Mouse (Mus musculus) embryonic facial prominence, embryonic 13.5 days (tissue): Measurements from ENCODE around the gene Ubl3. TPM values are rescaled to one million over a fixed set of nuclear protein-coding genes. Genes with fewer than 3 reads are reported as not detected.

Experiments
- ATAC-seq: fragments of 200-750 bp; cut with Nextera tagmentation; 2 replicates; pipeline ENCODE4 v1.8.0; 2017; ENCODE audit warnings: low read depth; ENCODE audit not compliant: insufficient number of reproducible peaks, insufficient read depth, low FRiP score, low TSS enrichment
- H3K27ac ChIP-seq: fragments of 300-500 bp; sonication (generic); 2 replicates; pipeline ENCODE4 v1.5.1; 2015; ENCODE audit warnings: moderate library complexity, mild to moderate bottlenecking, inconsistent platforms
- H3K27me3 ChIP-seq: fragments of 300-500 bp; sonication (generic); 2 replicates; pipeline ENCODE4 v1.6.1; 2015; ENCODE audit warnings: mild to moderate bottlenecking, inconsistent platforms
- H3K36me3 ChIP-seq: fragments of 300-500 bp; sonication (generic); 2 replicates; pipeline ENCODE4 v1.6.1; 2015; ENCODE audit warnings: mild to moderate bottlenecking, inconsistent platforms
- H3K4me1 ChIP-seq: fragments of 300-500 bp; sonication (generic); 2 replicates; pipeline ENCODE4 v1.6.1; 2015; ENCODE audit warnings: inconsistent platforms
- H3K4me2 ChIP-seq: fragments of 300-500 bp; sonication (generic); 2 replicates; pipeline ENCODE4 v1.6.1; 2015; ENCODE audit warnings: moderate library complexity, mild to moderate bottlenecking, inconsistent platforms
- H3K4me3 ChIP-seq: fragments of 300-500 bp; sonication (generic); 2 replicates; pipeline ENCODE4 v1.5.1; 2015; ENCODE audit warnings: mild to moderate bottlenecking, inconsistent platforms
- H3K9ac ChIP-seq: fragments of 300-500 bp; sonication (generic); 2 replicates; pipeline ENCODE4 v1.6.1; 2015; ENCODE audit warnings: mild to moderate bottlenecking, inconsistent platforms
- H3K9me3 ChIP-seq: fragments of 300-500 bp; sonication (generic); 2 replicates; pipeline ENCODE4 v1.6.1; 2016; ENCODE audit warnings: inconsistent platforms
- WGBS: fragments of 180-500 bp; shearing (Covaris S2); methylation state at CpG from one replicate; pipeline ENCODE4 v1.1.7; 2015; ENCODE audit warnings: mixed read lengths; 5-methylcytosine and 5-hydroxymethylcytosine counted together
- polyA plus RNA-seq: library from polyadenylated mRNA; unstranded; fragments of >200 nt; fragmentation: Nextera tagmentation; extraction: Ambion mirVana; gene quantifications from 2 replicates; pipeline ENCODE4 v1.2.1, GENCODE M21; 2015

Ubl3 gene
- polyA plus RNA-seq, 1 experiment from 2014 or later = 68.2 TPM

DNA sequence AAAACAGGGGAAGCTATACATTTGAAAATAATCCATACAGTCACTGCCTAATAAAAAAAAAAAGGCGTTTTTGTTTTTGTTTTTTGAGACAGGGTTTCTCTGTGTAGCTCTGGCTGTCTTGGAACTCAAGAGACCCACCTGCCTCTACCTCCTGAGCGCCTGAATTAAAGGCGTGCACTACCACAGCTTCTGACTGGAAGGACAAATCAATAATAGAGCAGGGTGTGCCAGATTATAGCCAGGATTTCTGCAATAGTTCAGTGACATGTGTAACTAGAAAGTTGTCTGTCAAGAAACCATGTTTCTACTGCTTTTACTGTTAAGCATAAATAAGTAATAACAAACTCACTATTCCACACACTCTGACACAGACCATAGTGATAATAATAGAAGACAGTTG is 30.2 kb downstream of the Ubl3 start:
- Histone ChIP-seq H3K4me1 (peaks cover 17% of the 10 kb centered on the region), H3K36me3 (no peaks in the 10 kb centered on the region), H3K9me3 (no peaks in the 10 kb centered on the region), H3K4me3 (no peak overlapping the region), H3K9ac (no peak overlapping the region), H3K4me2 (no peak overlapping the region), H3K27ac (no peak overlapping the region), H3K27me3 (no peaks in the 10 kb centered on the region)
- 85% methylated on average over 3 of the region's 3 CpGs for WGBS
- no peak for ATAC-seq

DNA sequence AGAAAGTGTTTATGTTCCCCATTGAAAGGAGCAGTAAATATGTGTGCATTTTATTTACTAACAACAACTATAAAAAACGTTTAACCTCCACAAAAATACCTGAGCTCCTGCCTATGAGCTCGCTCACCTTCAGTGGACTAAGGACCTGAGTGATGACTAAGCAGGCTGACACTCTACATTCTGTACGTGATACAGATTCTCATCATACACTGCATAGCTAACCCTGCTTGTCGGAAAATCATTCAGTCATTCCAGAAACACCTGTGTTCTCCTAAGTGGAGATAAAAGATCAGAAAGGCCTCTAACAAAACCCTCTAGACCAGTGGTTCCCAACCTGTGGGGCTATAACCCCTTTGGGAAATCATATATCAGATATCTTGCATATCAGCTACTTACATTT is 35.1 kb downstream of the Ubl3 start:
- ATAC-seq = no peak
- H3K27me3 ChIP-seq = no peaks in the 10 kb centered on the region
- H3K36me3 ChIP-seq = no peaks in the 10 kb centered on the region
- peaks cover 9% of the 10 kb centered on the region; the same call in 1 of the 2 replicates for H3K4me1 ChIP-seq
- H3K4me2 ChIP-seq = no peak overlapping the region
- no peak overlapping the region for H3K9ac ChIP-seq
- H3K4me3 ChIP-seq = no peak overlapping the region
- H3K9me3 ChIP-seq = no peaks in the 10 kb centered on the region
- H3K27ac ChIP-seq = no peak overlapping the region
- 75% methylated on average over 4 of the region's 4 CpGs for WGBS

- H3K27me3 ChIP-seq = no peaks in the 10 kb centered on the region
- H3K27ac ChIP-seq = no peak overlapping the region
- H3K9me3 ChIP-seq = no peaks in the 10 kb centered on the region
- peaks cover 8% of the 10 kb centered on the region; the same call in 1 of the 2 replicates for H3K4me1 ChIP-seq
- H3K36me3 ChIP-seq = peaks cover 40% of the 10 kb centered on the region
- no peak overlapping the region for H3K9ac ChIP-seq
- no peak for ATAC-seq
- no peak overlapping the region for H3K4me3 ChIP-seq
- WGBS = 83% methylated on average over 5 of the region's 5 CpGs
- H3K4me2 ChIP-seq = no peak overlapping the region
Measured at GRCm38 (mm10) chr5:148512042-148512640, 40.4 kb downstream of the Ubl3 start.

- Histone ChIP-seq H3K9me3 (no peaks in the 10 kb centered on the region), H3K4me3 (no peak overlapping the region), H3K4me2 (no peak overlapping the region), H3K27ac (no peak overlapping the region), H3K27me3 (no peaks in the 10 kb centered on the region), H3K9ac (no peak overlapping the region), H3K36me3 (peaks cover 58% of the 10 kb centered on the region), H3K4me1 (peaks cover 8% of the 10 kb centered on the region; the same call in 1 of the 2 replicates)
- no peak for ATAC-seq
- 76% methylated on average over 2 of the region's 2 CpGs for WGBS
Measured at GRCm38 (mm10) chr5:148510265-148510664, 42.3 kb downstream of the Ubl3 start.

DNA sequence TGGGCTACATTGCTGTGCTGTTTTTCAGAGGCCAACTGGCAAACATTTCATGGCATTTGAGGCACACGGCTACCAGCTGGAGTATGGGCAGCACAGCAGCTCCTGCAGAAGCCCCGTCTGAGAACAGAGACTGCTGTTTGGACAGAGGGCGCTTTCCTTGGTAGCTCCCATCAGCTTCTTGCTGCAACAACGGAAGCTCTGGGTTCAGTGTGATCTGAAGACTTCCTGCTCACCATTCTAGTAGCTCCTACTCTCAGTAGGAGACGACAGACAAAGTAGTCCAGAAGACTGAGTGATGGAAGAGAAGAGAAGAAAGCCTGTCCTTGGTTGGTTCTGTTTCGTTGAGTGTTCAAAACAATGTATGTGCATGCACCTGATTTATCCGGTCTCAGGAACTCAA is 42.9 kb downstream of the Ubl3 start:
- ATAC-seq = no peak
- Histone ChIP-seq H3K9ac (no peak overlapping the region), H3K27ac (no peak overlapping the region), H3K9me3 (no peaks in the 10 kb centered on the region), H3K27me3 (no peaks in the 10 kb centered on the region), H3K4me2 (no peak overlapping the region), H3K4me1 (peaks cover 8% of the 10 kb centered on the region; the same call in 1 of the 2 replicates), H3K36me3 (peaks cover 60% of the 10 kb centered on the region), H3K4me3 (no peak overlapping the region)
- 79% methylated on average over 7 of the region's 7 CpGs for whole genome bisulfite sequencing

GRCm38 (mm10) chr5:148508901-148509604 is 43.5 kb downstream of the Ubl3 start:
- no peak for ATAC-seq
- H3K27ac ChIP-seq = no peak overlapping the region
- peaks cover 60% of the 10 kb centered on the region for H3K36me3 ChIP-seq
- no peak overlapping the region for H3K4me3 ChIP-seq
- H3K4me2 ChIP-seq = no peak overlapping the region
- 89% methylated on average over 11 of the region's 11 CpGs for WGBS
- H3K27me3 ChIP-seq = no peaks in the 10 kb centered on the region
- no peak overlapping the region for H3K9ac ChIP-seq
- H3K4me1 ChIP-seq = peaks cover 8% of the 10 kb centered on the region; the same call in 1 of the 2 replicates
- no peaks in the 10 kb centered on the region for H3K9me3 ChIP-seq

- Histone ChIP-seq H3K4me2 (no peak overlapping the region), H3K36me3 (peaks cover 54% of the 10 kb centered on the region), H3K4me3 (no peak overlapping the region), H3K27me3 (no peaks in the 10 kb centered on the region), H3K4me1 (no peaks in the 10 kb centered on the region), H3K9me3 (no peaks in the 10 kb centered on the region), H3K27ac (no peak overlapping the region), H3K9ac (no peak overlapping the region)
- ATAC-seq = no peak
- WGBS = 94% methylated on average over 17 of the region's 17 CpGs
Measured at GRCm38 (mm10) chr5:148505381-148505780, 47.2 kb downstream of the Ubl3 start.

- H3K9ac ChIP-seq = no peak overlapping the region
- no peak overlapping the region for H3K4me3 ChIP-seq
- H3K4me2 ChIP-seq = no peak overlapping the region
- peaks cover 3% of the 10 kb centered on the region; the same call in 1 of the 2 replicates for H3K9me3 ChIP-seq
- no peaks in the 10 kb centered on the region for H3K27me3 ChIP-seq
- H3K4me1 ChIP-seq = peaks cover 11% of the 10 kb centered on the region; the same call in 1 of the 2 replicates
- WGBS = 91% methylated on average over 6 of the region's 6 CpGs
- H3K36me3 ChIP-seq = peaks cover 27% of the 10 kb centered on the region
- no peak for ATAC-seq
- H3K27ac ChIP-seq = no peak overlapping the region
Measured at GRCm38 (mm10) chr5:148502237-148502636, 50.4 kb downstream of the Ubl3 start.

GRCm38 (mm10) chr5:148501228-148501957 is 51.2 kb downstream of the Ubl3 start:
- ATAC-seq = no peak

DNA sequence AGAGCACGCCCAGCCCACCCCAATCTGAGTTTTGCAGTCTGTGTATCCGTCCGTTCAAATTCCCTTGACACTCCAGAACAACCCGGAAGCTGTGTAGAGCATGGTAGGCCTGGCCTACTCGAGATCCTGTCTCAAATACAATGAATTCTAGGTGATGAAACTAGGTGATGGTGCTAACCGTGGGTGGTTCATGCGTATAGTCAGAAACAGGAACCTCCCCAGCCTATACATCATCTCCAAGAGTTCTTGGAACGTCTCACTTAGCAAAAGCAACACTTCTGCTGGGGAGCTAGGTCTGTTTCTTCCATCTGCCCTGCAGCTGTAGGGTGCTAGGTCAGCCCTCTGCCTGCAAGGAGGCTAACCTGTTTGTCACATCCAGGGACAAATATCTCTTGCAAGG is 52.1 kb downstream of the Ubl3 start:
- WGBS = 86% methylated on average over 8 of the region's 8 CpGs
- no peak for ATAC-seq
- H3K27me3 ChIP-seq = no peaks in the 10 kb centered on the region

More at GRCm38 (mm10) chr5:148501228-148501957, 51.2 kb downstream of the Ubl3 start:
- Histone ChIP-seq H3K4me3 (no peak overlapping the region), H3K4me2 (no peak overlapping the region), H3K9me3 (peaks cover 3% of the 10 kb centered on the region; the same call in 1 of the 2 replicates), H3K27me3 (no peaks in the 10 kb centered on the region), H3K36me3 (peaks cover 19% of the 10 kb centered on the region), H3K4me1 (peaks cover 11% of the 10 kb centered on the region; the same call in 1 of the 2 replicates), H3K9ac (no peak overlapping the region), H3K27ac (no peak overlapping the region)
- WGBS = 88% methylated on average over 6 of the region's 6 CpGs

GRCm38 (mm10) chr5:148499616-148500015 is 53.0 kb downstream of the Ubl3 start:
- no peak overlapping the region for H3K4me2 ChIP-seq
- peaks cover 3% of the 10 kb centered on the region; the same call in 1 of the 2 replicates for H3K9me3 ChIP-seq
- no peak overlapping the region for H3K4me3 ChIP-seq
- ATAC-seq = no peak
- H3K36me3 ChIP-seq = peaks cover 6% of the 10 kb centered on the region; the same call in 1 of the 2 replicates
- no peak overlapping the region for H3K9ac ChIP-seq
- H3K4me1 ChIP-seq = peaks cover 11% of the 10 kb centered on the region; the same call in 1 of the 2 replicates
- H3K27me3 ChIP-seq = no peaks in the 10 kb centered on the region
- WGBS = 43% methylated on average over 5 of the region's 5 CpGs
- H3K27ac ChIP-seq = peak overlapping the region; percentile 22; the same call in 1 of the 2 replicates

More for the DNA sequence above, 52.1 kb downstream of the Ubl3 start:
- Histone ChIP-seq H3K36me3 (peaks cover 10% of the 10 kb centered on the region), H3K9me3 (peaks cover 3% of the 10 kb centered on the region; the same call in 1 of the 2 replicates), H3K9ac (no peak overlapping the region), H3K4me2 (no peak overlapping the region), H3K4me3 (no peak overlapping the region), H3K4me1 (peaks cover 11% of the 10 kb centered on the region; the same call in 1 of the 2 replicates), H3K27ac (no peak overlapping the region)
